Mouse (Mus musculus) hindbrain, embryonic 14.5 days (tissue): ENCODE measurements around the gene Golm1. TPM values are rescaled to one million over a fixed set of nuclear protein-coding genes. Genes with fewer than 3 reads are reported as not detected.

Experiments used
- ATAC-seq: fragments of 200-750 bp; cut with Nextera tagmentation; 2 replicates; pipeline ENCODE4 v1.8.0; 2017; ENCODE audit warnings: moderate number of reproducible peaks, mild to moderate bottlenecking, moderate TSS enrichment, moderate library complexity; ENCODE audit not compliant: low FRiP score
- DNase-seq: peaks from one replicate; pipeline ENCODE4 v3.0.0-alpha.2; 2015; ENCODE audit warnings: low spot score
- H3K27ac ChIP-seq: fragments of 300-500 bp; sonication (generic); 2 replicates; pipeline ENCODE4 v1.5.1; 2014; ENCODE audit warnings: mild to moderate bottlenecking, moderate library complexity
- H3K27me3 ChIP-seq: fragments of 300-500 bp; sonication (generic); 2 replicates; pipeline ENCODE4 v1.6.1; 2014; ENCODE audit warnings: mild to moderate bottlenecking, low read length, mixed read lengths; ENCODE audit not compliant: control insufficient read depth, insufficient read depth
- H3K36me3 ChIP-seq: fragments of 300-500 bp; sonication (generic); replicated peaks from 2 replicates; pipeline ENCODE4 v1.6.1; 2014; ENCODE audit not compliant: control insufficient read depth, insufficient read depth
- H3K4me1 ChIP-seq: fragments of 300-500 bp; sonication (generic); replicated peaks from 2 replicates; pipeline ENCODE4 v1.6.1; 2014; ENCODE audit warnings: antibody characterized with exemption, low read length, mixed read lengths; ENCODE audit not compliant: control insufficient read depth, insufficient read depth
- H3K4me2 ChIP-seq: fragments of 300-500 bp; sonication (generic); replicated peaks from 2 replicates; pipeline ENCODE4 v1.6.1; 2014; ENCODE audit warnings: mild to moderate bottlenecking, moderate library complexity
- H3K4me3 ChIP-seq: fragments of 300-500 bp; sonication (generic); replicated peaks from 2 replicates; pipeline ENCODE4 v1.5.1; 2014; ENCODE audit warnings: mild to moderate bottlenecking, low read length
- H3K9ac ChIP-seq: fragments of 300-500 bp; sonication (generic); 2 replicates; pipeline ENCODE4 v1.6.1; 2014
- H3K9me3 ChIP-seq: fragments of 300-500 bp; sonication (generic); 2 replicates; pipeline ENCODE4 v1.6.1; 2016; ENCODE audit warnings: low read length; ENCODE audit not compliant: control insufficient read depth
- WGBS: fragments of 180-500 bp; shearing (Covaris S2); extraction: QIAGEN DNeasy Blood & Tissue Kit; methylation state at CpG from one replicate; pipeline ENCODE4 v1.1.7; 2014; 5-methylcytosine and 5-hydroxymethylcytosine counted together
- polyA plus RNA-seq: library from polyadenylated mRNA; unstranded; fragments of >200 nt; fragmentation: Nextera tagmentation; extraction: Ambion mirVana; gene quantifications from 2 replicates; pipeline ENCODE4 v1.2.1, GENCODE M21; 2014

Gene Golm1
- polyA plus RNA-seq, 1 experiment from 2014 or later = 25.3 TPM

DNA sequence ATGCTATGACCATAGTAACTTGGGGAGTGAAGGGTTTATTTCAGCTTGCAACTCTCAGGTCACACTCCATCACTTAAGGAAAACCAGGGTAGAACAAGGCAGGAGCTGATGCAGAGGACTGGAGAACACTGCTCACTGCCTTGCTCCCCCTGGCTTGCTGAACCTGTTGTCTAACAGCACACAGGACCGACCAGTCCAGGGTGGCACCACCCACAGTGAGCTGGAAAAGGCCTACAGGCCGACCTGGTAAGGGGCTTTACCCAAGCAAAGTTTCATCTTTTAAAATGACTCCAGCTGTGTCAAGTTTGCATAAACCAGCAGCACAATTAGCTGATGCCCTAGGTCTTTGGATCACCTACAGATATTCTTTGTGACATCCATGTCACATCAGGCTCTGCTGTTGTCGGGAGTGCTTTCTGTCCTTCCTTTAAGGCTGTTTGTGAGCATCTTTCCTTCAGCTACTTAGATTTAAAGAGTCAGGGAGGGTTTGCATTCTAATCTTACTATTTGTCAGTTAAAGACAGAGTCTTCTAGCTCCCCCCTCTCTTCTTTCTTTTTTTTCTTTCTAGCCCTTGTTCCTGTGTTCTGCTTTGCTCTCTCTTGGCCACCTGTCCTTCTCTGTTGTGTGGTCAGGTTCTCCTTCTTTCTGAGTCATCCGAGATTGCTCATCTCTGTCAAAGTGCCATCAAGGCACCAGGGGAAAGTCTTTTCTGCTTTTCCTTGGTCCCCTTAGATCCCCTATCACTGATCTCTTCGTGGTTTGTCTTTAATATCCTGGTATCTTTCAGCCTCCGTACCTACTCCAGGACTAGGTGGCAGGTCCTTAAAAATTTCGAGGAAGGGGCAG, 53.7 kb downstream of the Golm1 start:
- no peak overlapping the region for H3K4me2 ChIP-seq
- H3K27ac ChIP-seq = no peak overlapping the region
- H3K9ac ChIP-seq = no peak overlapping the region
- H3K9me3 ChIP-seq = no peaks in the 10 kb centered on the region
- peaks cover 92% of the 10 kb centered on the region for H3K36me3 ChIP-seq
- ATAC-seq = no peak
- H3K4me1 ChIP-seq = no peaks in the 10 kb centered on the region
- 91% methylated on average over 7 of the region's 7 CpGs for WGBS
- no peaks in the 10 kb centered on the region for H3K27me3 ChIP-seq
- no peak for DNase-seq
- no peak overlapping the region for H3K4me3 ChIP-seq

- Histone ChIP-seq H3K36me3 (peaks cover 85% of the 10 kb centered on the region), H3K27ac (no peak overlapping the region)
- WGBS = 94% methylated on average over 6 of the region's 6 CpGs
Observed at GRCm38 (mm10) chr13:59618463-59618862, 57.1 kb downstream of the Golm1 start.

DNA sequence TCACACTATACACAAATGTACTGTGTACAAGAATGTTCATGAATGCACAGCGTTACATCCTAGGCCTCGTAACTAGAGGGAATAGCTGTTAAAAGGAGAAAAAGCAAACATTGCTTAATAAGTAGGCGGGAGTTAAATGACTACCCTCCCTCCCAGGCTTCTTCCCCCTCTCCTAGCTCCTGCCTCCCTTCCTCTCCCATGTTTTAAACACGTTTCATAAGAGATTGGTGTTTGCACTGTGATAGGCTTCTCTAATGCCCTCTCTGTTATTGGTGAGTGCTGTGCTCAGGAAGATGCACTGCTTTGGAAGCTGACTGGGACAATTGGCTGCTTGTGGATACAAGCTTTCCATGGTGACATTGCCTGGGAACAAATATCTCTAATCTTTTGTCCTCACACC, 60.1 kb downstream of the Golm1 start:
- no peaks in the 10 kb centered on the region for H3K27me3 ChIP-seq
- DNase-seq (no peak), ATAC-seq (no peak)
- H3K4me3 ChIP-seq = no peak overlapping the region
- H3K36me3 ChIP-seq = peaks cover 84% of the 10 kb centered on the region
- H3K4me1 ChIP-seq = no peaks in the 10 kb centered on the region
- H3K4me2 ChIP-seq = no peak overlapping the region
- WGBS = 89% methylated on average over 4 of the region's 4 CpGs
- no peak overlapping the region for H3K9ac ChIP-seq
- H3K27ac ChIP-seq = no peak overlapping the region
- no peaks in the 10 kb centered on the region for H3K9me3 ChIP-seq

More at GRCm38 (mm10) chr13:59618463-59618862, 57.1 kb downstream of the Golm1 start:
- Histone ChIP-seq H3K9me3 (no peaks in the 10 kb centered on the region), H3K4me2 (no peak overlapping the region), H3K9ac (no peak overlapping the region), H3K4me3 (no peak overlapping the region), H3K4me1 (no peaks in the 10 kb centered on the region), H3K27me3 (no peaks in the 10 kb centered on the region)
- DNase-seq = no peak
- no peak for ATAC-seq

- H3K36me3 ChIP-seq = peaks cover 85% of the 10 kb centered on the region
Observed at GRCm38 (mm10) chr13:59615152-59615551, 60.5 kb downstream of the Golm1 start.

GRCm38 (mm10) chr13:59613868-59614267, 61.7 kb downstream of the Golm1 start:
- H3K4me1 ChIP-seq = no peaks in the 10 kb centered on the region
- DNase-seq (no peak), ATAC-seq (no peak)
- no peak overlapping the region for H3K9ac ChIP-seq
- no peak overlapping the region for H3K4me3 ChIP-seq
- H3K27me3 ChIP-seq = no peaks in the 10 kb centered on the region
- H3K9me3 ChIP-seq = no peaks in the 10 kb centered on the region
- H3K27ac ChIP-seq = no peak overlapping the region
- H3K36me3 ChIP-seq = peaks cover 87% of the 10 kb centered on the region
- 82% methylated on average over 4 of the region's 4 CpGs for WGBS
- no peak overlapping the region for H3K4me2 ChIP-seq

More at GRCm38 (mm10) chr13:59615152-59615551, 60.5 kb downstream of the Golm1 start:
- Histone ChIP-seq H3K4me1 (no peaks in the 10 kb centered on the region), H3K4me3 (no peak overlapping the region), H3K27ac (no peak overlapping the region), H3K9ac (no peak overlapping the region), H3K27me3 (no peaks in the 10 kb centered on the region), H3K9me3 (no peaks in the 10 kb centered on the region), H3K4me2 (no peak overlapping the region)
- DNase-seq (no peak), ATAC-seq (no peak)
- 92% methylated on average over 4 of the region's 4 CpGs for WGBS

GRCm38 (mm10) chr13:59610437-59610836, 65.2 kb downstream of the Golm1 start:
- no peaks in the 10 kb centered on the region for H3K27me3 ChIP-seq
- peaks cover 97% of the 10 kb centered on the region for H3K36me3 ChIP-seq
- no peak overlapping the region for H3K9ac ChIP-seq
- H3K9me3 ChIP-seq = no peaks in the 10 kb centered on the region
- H3K27ac ChIP-seq = no peak overlapping the region
- 95% methylated on average over 2 of the region's 2 CpGs for WGBS
- no peak overlapping the region for H3K4me3 ChIP-seq
- H3K4me2 ChIP-seq = no peak overlapping the region
- DNase-seq = no peak
- no peaks in the 10 kb centered on the region for H3K4me1 ChIP-seq
- no peak for ATAC-seq

GRCm38 (mm10) chr13:59609885-59610284, 65.7 kb downstream of the Golm1 start:
- Histone ChIP-seq H3K9me3 (no peaks in the 10 kb centered on the region), H3K27me3 (no peaks in the 10 kb centered on the region), H3K36me3 (peaks cover 97% of the 10 kb centered on the region), H3K4me1 (no peaks in the 10 kb centered on the region), H3K4me2 (no peak overlapping the region), H3K9ac (no peak overlapping the region), H3K27ac (no peak overlapping the region), H3K4me3 (no peak overlapping the region)
- WGBS = 95% methylated on average over 4 of the region's 4 CpGs
- DNase-seq = no peak
- no peak for ATAC-seq

DNA sequence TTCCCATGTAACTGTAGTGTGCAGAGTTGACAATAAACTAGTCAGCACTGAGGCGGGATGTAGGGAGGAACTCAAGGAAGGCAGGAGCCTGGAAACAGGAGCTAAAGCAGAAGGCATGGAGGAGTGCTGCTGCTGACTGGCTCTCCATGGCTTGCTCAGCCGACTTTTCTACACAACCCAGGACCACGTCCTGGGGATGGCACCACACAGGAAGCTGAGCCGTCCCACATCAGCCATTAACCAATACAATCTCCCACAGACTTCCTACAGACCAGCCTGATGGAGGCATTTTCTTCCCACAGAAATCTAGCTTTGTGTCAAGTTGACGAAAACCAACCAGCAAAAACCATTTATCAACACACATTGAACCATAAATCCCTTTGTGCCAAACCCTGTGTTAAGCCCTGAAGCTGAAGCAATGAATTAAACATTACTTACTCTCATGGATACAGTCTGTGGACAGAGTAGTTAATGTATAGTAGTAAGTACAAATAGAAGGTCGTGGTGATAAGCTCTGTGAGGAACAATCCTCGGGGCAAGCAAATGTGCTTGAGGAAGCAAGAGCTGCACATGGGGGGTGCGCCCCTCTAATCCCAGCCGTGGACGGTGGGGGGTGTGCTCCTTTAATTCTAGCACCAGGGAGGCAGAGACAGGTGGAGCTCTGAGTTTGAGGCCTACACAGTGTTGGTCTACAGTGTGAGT, 70.2 kb downstream of the Golm1 start:
- H3K4me3 ChIP-seq = no peak overlapping the region
- H3K9ac ChIP-seq = no peak overlapping the region
- ATAC-seq = no peak
- DNase-seq = no peak
- H3K4me1 ChIP-seq = no peaks in the 10 kb centered on the region
- no peak overlapping the region for H3K4me2 ChIP-seq
- H3K27ac ChIP-seq = no peak overlapping the region
- 85% methylated on average over 10 of the region's 10 CpGs for WGBS
- H3K9me3 ChIP-seq = no peaks in the 10 kb centered on the region
- peaks cover 97% of the 10 kb centered on the region for H3K36me3 ChIP-seq
- no peaks in the 10 kb centered on the region for H3K27me3 ChIP-seq

- 52% methylated on average over 1 of the region's 1 CpGs for WGBS
- Histone ChIP-seq H3K4me2 (no peak overlapping the region), H3K4me1 (no peaks in the 10 kb centered on the region), H3K9ac (no peak overlapping the region), H3K27me3 (no peaks in the 10 kb centered on the region), H3K4me3 (no peak overlapping the region), H3K36me3 (peaks cover 97% of the 10 kb centered on the region), H3K27ac (no peak overlapping the region), H3K9me3 (no peaks in the 10 kb centered on the region)
- DNase-seq (no peak), ATAC-seq (no peak)
Observed at GRCm38 (mm10) chr13:59604511-59604910, 71.1 kb downstream of the Golm1 start.
